Mouse (Mus musculus): ENCODE results near the gene Pbp2. TPM values are rescaled to one million over a fixed set of nuclear protein-coding genes. Genes with fewer than 3 reads are reported as not detected.

Gene Pbp2
- polyA plus RNA-seq, 1 experiment from 2014 or later: not detected

GRCm38 (mm10) chr6:135269626-135270025 lies 40.6 kb downstream of the Pbp2 start:
- Histone ChIP-seq H3K4me1 (ENCODE audit: control insufficient read depth in 2 of 2, insufficient read depth in 2 of 2, low read length in 2 of 2) (peaks cover 5 to 6% of the 10 kb centered on the region in 2 experiments; a peak in 2 of 4 replicates), H3K4me3 (ENCODE audit: control insufficient read depth in 1 of 2, insufficient read depth in 1 of 2, low read depth in 1 of 2, low read length in 2 of 2) (no peak overlapping the region)

GRCm38 (mm10) chr6:135268392-135268791 lies 41.8 kb downstream of the Pbp2 start:
- H3K4me3 ChIP-seq (ENCODE audit: control insufficient read depth in 1 of 2, insufficient read depth in 1 of 2, low read depth in 1 of 2, low read length in 2 of 2): no peak overlapping the region
- H3K4me1 ChIP-seq (ENCODE audit: control insufficient read depth in 2 of 2, insufficient read depth in 2 of 2, low read length in 2 of 2): peaks cover 4 to 5% of the 10 kb centered on the region in 2 experiments; a peak in 2 of 4 replicates
- no peak overlapping the region for H3K4me2 ChIP-seq (ENCODE audit: low read length)
- peak overlapping the region in 1 of 2 experiments; percentile 20; a peak in 1 of 4 replicates for H3K27ac ChIP-seq (replicated peaks in 1 of 2; ENCODE audit: control insufficient read depth in 1 of 2, insufficient read depth in 1 of 2, low read depth in 2 of 2, low read length in 2 of 2)
- H3K27me3 ChIP-seq (ENCODE audit: control insufficient read depth, insufficient read depth, low read length): no peaks in the 10 kb centered on the region
- H3K36me3 ChIP-seq (ENCODE audit: control insufficient read depth, insufficient read depth, low read length): no peaks in the 10 kb centered on the region
- H3K9me3 ChIP-seq (ENCODE audit: control insufficient read depth, low read length): 0 out of 2 replicates have a peak, but pooled peaks cover 5% of the 10 kb centered on the region
- H3K9ac ChIP-seq (ENCODE audit: low read length): no peak overlapping the region
- ATAC-seq (ENCODE audit: insufficient number of reproducible peaks, insufficient read depth, low FRiP score, low read depth): peak; percentile 50; the same call in 1 of the 2 replicates

More at GRCm38 (mm10) chr6:135269626-135270025, 40.6 kb downstream of the Pbp2 start:
- Histone ChIP-seq H3K9ac (ENCODE audit: low read length) (no peak overlapping the region), H3K4me2 (ENCODE audit: low read length) (no peak overlapping the region), H3K27me3 (ENCODE audit: control insufficient read depth, insufficient read depth, low read length) (no peaks in the 10 kb centered on the region), H3K36me3 (ENCODE audit: control insufficient read depth, insufficient read depth, low read length) (no peaks in the 10 kb centered on the region), H3K9me3 (ENCODE audit: control insufficient read depth, low read length) (no peaks in the 10 kb centered on the region), H3K27ac (replicated peaks in 1 of 2; ENCODE audit: control insufficient read depth in 1 of 2, insufficient read depth in 1 of 2, low read depth in 2 of 2, low read length in 2 of 2) (no peak overlapping the region)
- ATAC-seq (ENCODE audit: insufficient number of reproducible peaks, insufficient read depth, low FRiP score, low read depth): no peak
- WGBS: 75% methylated on average over 6 of the region's 6 CpGs

- Histone ChIP-seq H3K4me1 (ENCODE audit: control insufficient read depth in 2 of 2, insufficient read depth in 2 of 2, low read length in 2 of 2) (peaks cover 4 to 5% of the 10 kb centered on the region in 2 experiments; a peak in 2 of 4 replicates), H3K9me3 (ENCODE audit: control insufficient read depth, low read length) (0 out of 2 replicates have a peak, but pooled peaks cover 5% of the 10 kb centered on the region), H3K4me2 (ENCODE audit: low read length) (no peak overlapping the region), H3K9ac (ENCODE audit: low read length) (no peak overlapping the region), H3K4me3 (ENCODE audit: control insufficient read depth in 1 of 2, insufficient read depth in 1 of 2, low read depth in 1 of 2, low read length in 2 of 2) (no peak overlapping the region), H3K27ac (replicated peaks in 1 of 2; ENCODE audit: control insufficient read depth in 1 of 2, insufficient read depth in 1 of 2, low read depth in 2 of 2, low read length in 2 of 2) (no peak overlapping the region), H3K27me3 (ENCODE audit: control insufficient read depth, insufficient read depth, low read length) (no peaks in the 10 kb centered on the region), H3K36me3 (ENCODE audit: control insufficient read depth, insufficient read depth, low read length) (no peaks in the 10 kb centered on the region)
- WGBS: 71% methylated on average over 3 of the region's 3 CpGs
- no peak for ATAC-seq (ENCODE audit: insufficient number of reproducible peaks, insufficient read depth, low FRiP score, low read depth)
Observed at GRCm38 (mm10) chr6:135267221-135267620, 43.0 kb downstream of the Pbp2 start.

GRCm38 (mm10) chr6:135266056-135266455 lies 44.1 kb downstream of the Pbp2 start:
- 79% methylated on average over 1 of the region's 1 CpGs for WGBS
- H3K4me2 ChIP-seq (ENCODE audit: low read length): no peak overlapping the region
- H3K9ac ChIP-seq (ENCODE audit: low read length): no peak overlapping the region
- no peaks in the 10 kb centered on the region for H3K27me3 ChIP-seq (ENCODE audit: control insufficient read depth, insufficient read depth, low read length)
- no peaks in the 10 kb centered on the region; a peak in 1 of 4 replicates for H3K4me1 ChIP-seq (ENCODE audit: control insufficient read depth in 2 of 2, insufficient read depth in 2 of 2, low read length in 2 of 2)
- H3K9me3 ChIP-seq (ENCODE audit: control insufficient read depth, low read length): 0 out of 2 replicates have a peak, but pooled peaks cover 5% of the 10 kb centered on the region
- no peak for ATAC-seq (ENCODE audit: insufficient number of reproducible peaks, insufficient read depth, low FRiP score, low read depth)
- no peak overlapping the region for H3K4me3 ChIP-seq (ENCODE audit: control insufficient read depth in 1 of 2, insufficient read depth in 1 of 2, low read depth in 1 of 2, low read length in 2 of 2)
- H3K36me3 ChIP-seq (ENCODE audit: control insufficient read depth, insufficient read depth, low read length): no peaks in the 10 kb centered on the region
- no peak overlapping the region for H3K27ac ChIP-seq (replicated peaks in 1 of 2; ENCODE audit: control insufficient read depth in 1 of 2, insufficient read depth in 1 of 2, low read depth in 2 of 2, low read length in 2 of 2)

- no peak overlapping the region for H3K9ac ChIP-seq (ENCODE audit: low read length)
- H3K9me3 ChIP-seq (ENCODE audit: control insufficient read depth, low read length): 0 out of 2 replicates have a peak, but pooled peaks cover 5% of the 10 kb centered on the region
- WGBS: 94% methylated on average over 6 of the region's 6 CpGs
- no peaks in the 10 kb centered on the region for H3K27me3 ChIP-seq (ENCODE audit: control insufficient read depth, insufficient read depth, low read length)
- H3K27ac ChIP-seq (replicated peaks in 1 of 2; ENCODE audit: control insufficient read depth in 1 of 2, insufficient read depth in 1 of 2, low read depth in 2 of 2, low read length in 2 of 2): no peak overlapping the region
- ATAC-seq (ENCODE audit: insufficient number of reproducible peaks, insufficient read depth, low FRiP score, low read depth): no peak
- H3K4me3 ChIP-seq (ENCODE audit: control insufficient read depth in 1 of 2, insufficient read depth in 1 of 2, low read depth in 1 of 2, low read length in 2 of 2): no peak overlapping the region
- no peak overlapping the region for H3K4me2 ChIP-seq (ENCODE audit: low read length)
- H3K4me1 ChIP-seq (ENCODE audit: control insufficient read depth in 2 of 2, insufficient read depth in 2 of 2, low read length in 2 of 2): no peaks in the 10 kb centered on the region; a peak in 1 of 4 replicates
- no peaks in the 10 kb centered on the region for H3K36me3 ChIP-seq (ENCODE audit: control insufficient read depth, insufficient read depth, low read length)
Observed at GRCm38 (mm10) chr6:135264136-135264535, 46.1 kb downstream of the Pbp2 start.

- ATAC-seq (ENCODE audit: insufficient number of reproducible peaks, insufficient read depth, low FRiP score, low read depth): no peak
- Histone ChIP-seq H3K4me3 (ENCODE audit: control insufficient read depth in 1 of 2, insufficient read depth in 1 of 2, low read depth in 1 of 2, low read length in 2 of 2) (no peak overlapping the region), H3K27ac (replicated peaks in 1 of 2; ENCODE audit: control insufficient read depth in 1 of 2, insufficient read depth in 1 of 2, low read depth in 2 of 2, low read length in 2 of 2) (no peak overlapping the region), H3K27me3 (ENCODE audit: control insufficient read depth, insufficient read depth, low read length) (no peaks in the 10 kb centered on the region), H3K4me1 (ENCODE audit: control insufficient read depth in 2 of 2, insufficient read depth in 2 of 2, low read length in 2 of 2) (no peaks in the 10 kb centered on the region), H3K9me3 (ENCODE audit: control insufficient read depth, low read length) (0 out of 2 replicates have a peak, but pooled peaks cover 5% of the 10 kb centered on the region), H3K4me2 (ENCODE audit: low read length) (no peak overlapping the region), H3K9ac (ENCODE audit: low read length) (no peak overlapping the region), H3K36me3 (ENCODE audit: control insufficient read depth, insufficient read depth, low read length) (no peaks in the 10 kb centered on the region)
- WGBS: 64% methylated on average over 2 of the region's 2 CpGs
Observed at GRCm38 (mm10) chr6:135262565-135262964, 47.6 kb downstream of the Pbp2 start.

GRCm38 (mm10) chr6:135261124-135261523 lies 49.1 kb downstream of the Pbp2 start:
- no peak overlapping the region for H3K9ac ChIP-seq (ENCODE audit: low read length)
- H3K36me3 ChIP-seq (ENCODE audit: control insufficient read depth, insufficient read depth, low read length): no peaks in the 10 kb centered on the region
- no peaks in the 10 kb centered on the region for H3K4me1 ChIP-seq (ENCODE audit: control insufficient read depth in 2 of 2, insufficient read depth in 2 of 2, low read length in 2 of 2)
- no peak overlapping the region for H3K4me3 ChIP-seq (ENCODE audit: control insufficient read depth in 1 of 2, insufficient read depth in 1 of 2, low read depth in 1 of 2, low read length in 2 of 2)
- H3K27ac ChIP-seq (replicated peaks in 1 of 2; ENCODE audit: control insufficient read depth in 1 of 2, insufficient read depth in 1 of 2, low read depth in 2 of 2, low read length in 2 of 2): no peak overlapping the region
- no peaks in the 10 kb centered on the region for H3K27me3 ChIP-seq (ENCODE audit: control insufficient read depth, insufficient read depth, low read length)
- 0 out of 2 replicates have a peak, but pooled peaks cover 5% of the 10 kb centered on the region for H3K9me3 ChIP-seq (ENCODE audit: control insufficient read depth, low read length)
- ATAC-seq (ENCODE audit: insufficient number of reproducible peaks, insufficient read depth, low FRiP score, low read depth): no peak
- WGBS: 88% methylated on average over 9 of the region's 9 CpGs
- no peak overlapping the region for H3K4me2 ChIP-seq (ENCODE audit: low read length)

- Histone ChIP-seq H3K36me3 (ENCODE audit: control insufficient read depth, insufficient read depth, low read length) (no peaks in the 10 kb centered on the region), H3K27me3 (ENCODE audit: control insufficient read depth, insufficient read depth, low read length) (no peaks in the 10 kb centered on the region), H3K4me3 (ENCODE audit: control insufficient read depth in 1 of 2, insufficient read depth in 1 of 2, low read depth in 1 of 2, low read length in 2 of 2) (no peak overlapping the region), H3K9me3 (ENCODE audit: control insufficient read depth, low read length) (peaks cover 11% of the 10 kb centered on the region; the same call in 1 of the 2 replicates), H3K4me2 (ENCODE audit: low read length) (no peak overlapping the region), H3K9ac (ENCODE audit: low read length) (no peak overlapping the region), H3K27ac (replicated peaks in 1 of 2; ENCODE audit: control insufficient read depth in 1 of 2, insufficient read depth in 1 of 2, low read depth in 2 of 2, low read length in 2 of 2) (no peak overlapping the region), H3K4me1 (ENCODE audit: control insufficient read depth in 2 of 2, insufficient read depth in 2 of 2, low read length in 2 of 2) (no peaks in the 10 kb centered on the region)
- no peak for ATAC-seq (ENCODE audit: insufficient number of reproducible peaks, insufficient read depth, low FRiP score, low read depth)
- 92% methylated on average over 6 of the region's 6 CpGs for WGBS
Observed at GRCm38 (mm10) chr6:135260435-135260834, 49.8 kb downstream of the Pbp2 start.
